Mouse (Mus musculus): ENCODE data around the gene Snd1.

DNA sequence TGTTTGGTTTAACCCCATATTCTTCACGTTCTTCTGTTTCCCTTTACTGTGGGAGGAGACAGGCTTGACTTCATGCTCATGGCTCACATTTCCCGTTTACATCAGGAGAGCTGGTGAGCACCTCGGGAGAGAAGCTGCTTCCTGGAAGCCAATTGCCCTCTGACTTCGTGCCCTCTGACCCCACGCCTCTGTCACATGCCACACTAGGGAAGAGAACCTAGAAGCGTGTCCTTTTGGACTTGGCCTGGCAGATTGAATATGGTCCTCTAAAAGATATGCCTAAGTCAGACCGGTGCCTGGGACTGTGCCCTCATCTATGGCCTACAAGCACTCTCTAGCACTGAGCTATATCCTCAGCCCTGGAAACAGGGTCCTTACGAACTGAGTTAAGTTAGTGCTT lies 430.4 kb downstream of the Snd1 start:
- TF ChIP-seq CTCF (IDR thresholded peaks at IDR 0.05; ENCODE audit: low read depth) (no peak), EP300 (IDR thresholded peaks at IDR 0.05; ENCODE audit: low read depth) (no peak)

Data from liver, postnatal 0 days (tissue).